In genomic region chr15:51574538-51575105, GRCm38 (mm10) we compare ENCODE assay signal across 17 mouse cellular contexts.
DNase-seq lines count a peak whose midpoint lies in the region; TF ChIP-seq lines count a peak whose summit lies in the region.
"Had no signal": no experiment of that assay in that cellular context is flagged by ENCODE, and none has a peak within 500 bp of the region (broad histone marks: within the 10 kb centered on the region; RNA-seq: fewer than 3 reads in every experiment).

No protein-coding gene starts in this region.

- H3K4me3 ChIP-seq in gastrocnemius, adult 2 months: no peak overlapping the region
- H3K4me3 ChIP-seq in forebrain, embryonic 10.5 days: no peak overlapping the region
- H3K4me3 ChIP-seq: limb, embryonic 15.5 days; midbrain, embryonic 13.5 days had no signal

- peak; percentile 31 for DNase-seq in gastrocnemius, adult 2 months
- no peak for DNase-seq in gastrocnemius, postnatal 36 days
- peak; percentile 34 for DNase-seq in brain, adult 2 months (ENCODE audit: low read depth, low spot score)
- peak; percentile 42 for DNase-seq in heart, postnatal 25 days (ENCODE audit: low spot score)
- peak; percentile 17 for DNase-seq in lung, postnatal 25 days (ENCODE audit: low spot score)
- DNase-seq in thymus, postnatal 4 days: no peak
- DNase-seq in forebrain, embryonic 10.5 days (ENCODE audit: extremely low spot score, low spot score): no peak
- no peak for DNase-seq in left cerebral cortex, postnatal 10 days (ENCODE audit: extremely low spot score in 1 of 2, low spot score in 2 of 2)
- DNase-seq: cerebellum, adult 2 months; gastrocnemius, postnatal 25 days; kidney, postnatal 10 days; layer of hippocampus, adult 9-11 months; liver, postnatal 0 days; right cerebral cortex, adult 18-20 months had no signal

- WGBS in forebrain, embryonic 10.5 days: 82% methylated on average over 8 of the region's 8 CpGs

- no peak overlapping the region for H3K27ac ChIP-seq in gastrocnemius, adult 2 months
- no peak overlapping the region for H3K27ac ChIP-seq in forebrain, embryonic 10.5 days
- H3K27ac ChIP-seq: hindbrain, embryonic 14.5 days; limb, embryonic 15.5 days; midbrain, embryonic 13.5 days had no signal

- no peak for TF ChIP-seq CTCF in gastrocnemius, adult 2 months (IDR thresholded peaks at IDR 0.05)

- intact Hi-C loops in gastrocnemius, adult 2 months (cut with DNase I): no loop called here
- intact Hi-C loops in gastrocnemius, postnatal 36 days (cut with DNase I): no loop called here
- intact Hi-C loops in heart, postnatal 25 days (cut with DNase I): no loop called here
- intact Hi-C loops in left cerebral cortex, postnatal 10 days (cut with DNase I): no loop called here

- no peaks in the 10 kb centered on the region for H3K9me3 ChIP-seq in forebrain, embryonic 10.5 days
- H3K9me3 ChIP-seq: limb, embryonic 15.5 days; midbrain, embryonic 13.5 days had no signal

- peaks cover 12% of the 10 kb centered on the region for H3K4me1 ChIP-seq in forebrain, embryonic 10.5 days
- H3K4me1 ChIP-seq: limb, embryonic 15.5 days; midbrain, embryonic 13.5 days had no signal

- H3K36me3 ChIP-seq in forebrain, embryonic 10.5 days (replicated peaks): no peaks in the 10 kb centered on the region
- H3K36me3 ChIP-seq: limb, embryonic 15.5 days; midbrain, embryonic 13.5 days had no signal

- no peaks in the 10 kb centered on the region for H3K27me3 ChIP-seq in forebrain, embryonic 10.5 days (ENCODE audit: poor library complexity, severe bottlenecking)
- H3K27me3 ChIP-seq: limb, embryonic 15.5 days; midbrain, embryonic 13.5 days had no signal

Comparison
In these comparisons a context has a peak if more than half of its experiments do, and no peak if none do; other contexts are left out.
1. DNase-seq: peak in gastrocnemius, adult 2 months (single experiment), brain, adult 2 months (single experiment), heart, postnatal 25 days (single experiment) and lung, postnatal 25 days (single experiment); none in gastrocnemius, postnatal 36 days (0 of 2), thymus, postnatal 4 days (single experiment), forebrain, embryonic 10.5 days (single experiment) and left cerebral cortex, postnatal 10 days (0 of 2).